Mouse (Mus musculus) hematopoietic stem cell, adult 5-6 weeks (primary cell): ENCODE results near the gene H2-Ke6. TPM values are rescaled to one million over a fixed set of nuclear protein-coding genes. Genes with fewer than 3 reads are reported as not detected.

Experiments
- ATAC-seq, 2 experiments: fragments of 125-278 bp in 1 of 2; replicated peaks in 1 of 2; 2 replicates each; pipeline ENCODE4 v1.8.0; 2016 to 2017; ENCODE audit warnings: inconsistent platforms in 2 of 2, mild to moderate bottlenecking in 2 of 2, moderate number of reproducible peaks in 2 of 2, low read depth in 1 of 2, moderate TSS enrichment in 1 of 2; ENCODE audit not compliant: low FRiP score in 2 of 2, poor library complexity in 2 of 2, severe bottlenecking in 2 of 2, insufficient read depth in 1 of 2, low TSS enrichment in 1 of 2
- total RNA-seq: library from RNA; stranded (forward); fragments of 172-1452, 232-1000 nt; gene quantifications from 2 replicates; pipeline ENCODE4 v1.2.3, GENCODE M21; 2017

Gene H2-Ke6
- total RNA-seq, 1 experiment from 2014 or later = 81.8 TPM

GRCm38 (mm10) chr17:34032174-34032632, 4.3 kb upstream of the H2-Ke6 start:
- no peak for ATAC-seq

GRCm38 (mm10) chr17:34031465-34032173, 3.8 kb upstream of the H2-Ke6 start, which contains the start of the genes Slc39a7 and Rxrb:
TSS of gene Slc39a7 (minus strand) at chr17:34031682.
TSS of gene Rxrb (plus strand) at chr17:34031812.
- peak; percentile 44 to 55 for ATAC-seq

- no peak for ATAC-seq
Measured at GRCm38 (mm10) chr17:34030861-34031326, 3.0 kb upstream of the H2-Ke6 start.

- no peak for ATAC-seq
Measured at GRCm38 (mm10) chr17:34029890-34030595, 2.2 kb upstream of the H2-Ke6 start.

GRCm38 (mm10) chr17:34029150-34029889, 1.5 kb upstream of the H2-Ke6 start:
- no peak for ATAC-seq

- no peak for ATAC-seq
Measured at GRCm38 (mm10) chr17:34028501-34029149, 765 bp upstream of the H2-Ke6 start.

GRCm38 (mm10) chr17:34026917-34027655, 774 bp downstream of the H2-Ke6 start:
- ATAC-seq = peak; percentile 37 to 43

GRCm38 (mm10) chr17:34026221-34026620, 1.6 kb downstream of the H2-Ke6 start:
- no peak for ATAC-seq

- ATAC-seq = no peak
Measured at GRCm38 (mm10) chr17:34025756-34026151, 2.1 kb downstream of the H2-Ke6 start.

- no peak for ATAC-seq
Measured at GRCm38 (mm10) chr17:34024861-34025755, 2.8 kb downstream of the H2-Ke6 start.

GRCm38 (mm10) chr17:34024317-34024821, 3.5 kb downstream of the H2-Ke6 start, which contains the start of gene Ring1:
TSS of gene Ring1 (minus strand) at chr17:34024680.
- ATAC-seq = peak in 1 of 2 experiments; percentile 21; a peak in 2 of 4 replicates

- ATAC-seq = no peak
Measured at GRCm38 (mm10) chr17:34023678-34024077, 4.2 kb downstream of the H2-Ke6 start.

- no peak for ATAC-seq
Measured at GRCm38 (mm10) chr17:34022987-34023386, 4.9 kb downstream of the H2-Ke6 start.

- no peak for ATAC-seq
Measured at GRCm38 (mm10) chr17:34022414-34022783, 5.5 kb downstream of the H2-Ke6 start.

- no peak for ATAC-seq
Measured at GRCm38 (mm10) chr17:34021539-34022413, 6.1 kb downstream of the H2-Ke6 start.
